Mouse (Mus musculus) CH12.LX (cell line): ENCODE data around the gene Pik3r1. TPM values are rescaled to one million over a fixed set of nuclear protein-coding genes. Genes with fewer than 3 reads are reported as not detected.

Source experiments
- DNase-seq: peaks from one replicate; pipeline ENCODE4 v3.0.0-alpha.2; 2013; ENCODE audit errors: extremely low read depth
- H3K27ac ChIP-seq: 2 replicates; pipeline ENCODE4 v1.5.1; 2012; ENCODE audit warnings: low read depth, mild to moderate bottlenecking, control low read depth, moderate library complexity; ENCODE audit not compliant: insufficient read depth
- H3K27me3 ChIP-seq: replicated peaks from 2 replicates; pipeline ENCODE3; 2012; ENCODE audit warnings: inconsistent platforms
- H3K36me3 ChIP-seq, 2 experiments: replicated peaks in 1 of 2; 2 replicates each; pipeline versions ENCODE3 to v1.6.1; 2012; ENCODE audit warnings: inconsistent platforms in 1 of 2, low read length in 1 of 2, mild to moderate bottlenecking in 1 of 2, mixed read lengths in 1 of 2, moderate library complexity in 1 of 2; ENCODE audit not compliant: control insufficient read depth in 1 of 2, insufficient read depth in 1 of 2
- H3K4me1 ChIP-seq, 2 experiments: 2 replicates each; pipeline ENCODE4 v1.6.1; 2012; ENCODE audit warnings: inconsistent platforms in 1 of 2, moderate library complexity in 1 of 2; ENCODE audit not compliant: insufficient read depth in 2 of 2, control insufficient read depth in 1 of 2
- H3K4me2 ChIP-seq: 2 replicates; pipeline ENCODE4 v1.6.1; 2012; ENCODE audit warnings: low read depth, mild to moderate bottlenecking, control low read depth; ENCODE audit not compliant: poor library complexity, insufficient read depth, severe bottlenecking
- H3K4me3 ChIP-seq, 3 experiments: fragments of 150-350 bp in 1 of 3; sonication (generic) in 1 of 3; replicated peaks in 1 of 3; 2 replicates each; pipeline versions ENCODE3 to v1.5.1; 2011 to 2012; ENCODE audit warnings: low read depth in 2 of 3, low read length in 2 of 3, mild to moderate bottlenecking in 2 of 3, moderate library complexity in 2 of 3, control low read depth in 1 of 3, improper control_type of control experiment in 1 of 3, inconsistent platforms in 1 of 3, mixed read lengths in 1 of 3; ENCODE audit not compliant: poor library complexity in 1 of 3
- H3K79me2 ChIP-seq: replicated peaks from 2 replicates; pipeline ENCODE4 v1.6.1; 2012; ENCODE audit warnings: mild to moderate bottlenecking, moderate library complexity; ENCODE audit not compliant: control insufficient read depth, poor library complexity, insufficient read depth, severe bottlenecking; ENCODE audit errors: extremely low read depth
- H3K9ac ChIP-seq: 2 replicates; pipeline ENCODE4 v1.6.1; 2012; ENCODE audit warnings: low read depth, mild to moderate bottlenecking, control low read depth, moderate library complexity; ENCODE audit not compliant: insufficient read depth
- H3K9me3 ChIP-seq: replicated peaks from 2 replicates; pipeline ENCODE3; 2012; ENCODE audit warnings: low read length, inconsistent platforms, mixed read lengths
- BHLHE40 ChIP-seq: IDR thresholded peaks from 2 replicates; pipeline ENCODE4 v1.6.1; 2011; ENCODE audit warnings: mild to moderate bottlenecking, low read depth, low read length, improper control_type of control experiment
- CHD2 ChIP-seq: IDR thresholded peaks from 2 replicates; pipeline ENCODE4 v1.6.1; 2011; ENCODE audit warnings: low read length, improper control_type of control experiment
- ELF1 ChIP-seq: IDR thresholded peaks from 2 replicates; pipeline ENCODE4 v1.6.1; 2014; ENCODE audit warnings: low read depth, mild to moderate bottlenecking, inconsistent platforms, low read length, improper control_type of control experiment
- EP300 ChIP-seq: IDR thresholded peaks from 2 replicates; pipeline ENCODE4 v1.6.1; 2011; ENCODE audit warnings: low read length, improper control_type of control experiment
- ETS1 ChIP-seq: conservative IDR thresholded peaks from 2 replicates; pipeline ENCODE4 v1.6.1; 2012; ENCODE audit warnings: low read depth, mild to moderate bottlenecking, inconsistent platforms, low read length, improper control_type of control experiment, moderate library complexity
- HCFC1 ChIP-seq: IDR thresholded peaks from 2 replicates; pipeline ENCODE4 v1.6.1; 2012; ENCODE audit warnings: low read depth, mild to moderate bottlenecking, inconsistent platforms, low read length, improper control_type of control experiment
- IRF4 ChIP-seq: IDR thresholded peaks from 2 replicates; pipeline ENCODE4 v1.6.1; 2014; ENCODE audit warnings: low read depth, mild to moderate bottlenecking, inconsistent platforms, low read length, improper control_type of control experiment
- JUN ChIP-seq: IDR thresholded peaks from 2 replicates; pipeline ENCODE4 v1.6.1; 2011; ENCODE audit warnings: low read depth, mild to moderate bottlenecking, low read length, improper control_type of control experiment, moderate library complexity; ENCODE audit not compliant: insufficient read depth
- JUND ChIP-seq: conservative IDR thresholded peaks from 2 replicates; pipeline ENCODE4 v1.6.1; 2011; ENCODE audit warnings: low read depth, low read length, improper control_type of control experiment
- MAFK ChIP-seq: IDR thresholded peaks from 2 replicates; pipeline ENCODE4 v1.6.1; 2011; ENCODE audit warnings: low read length, improper control_type of control experiment; ENCODE audit not compliant: insufficient replicate concordance
- MAX ChIP-seq: IDR thresholded peaks from 2 replicates; pipeline ENCODE4 v1.6.1; 2011; ENCODE audit warnings: low read length, improper control_type of control experiment
- MAZ ChIP-seq: IDR thresholded peaks from 2 replicates; pipeline ENCODE4 v1.6.1; 2012; ENCODE audit warnings: low read depth, mild to moderate bottlenecking, inconsistent platforms, low read length, improper control_type of control experiment, moderate library complexity
- MEF2A ChIP-seq: IDR thresholded peaks from 2 replicates; pipeline ENCODE4 v1.6.1; 2014; ENCODE audit warnings: low read depth, mild to moderate bottlenecking, inconsistent platforms, low read length, improper control_type of control experiment, borderline replicate concordance
- MYC ChIP-seq: IDR thresholded peaks from 2 replicates; pipeline ENCODE4 v1.6.1; 2011; ENCODE audit warnings: low read depth, mild to moderate bottlenecking, improper control_type of control experiment, low read length
- NELFE ChIP-seq: IDR thresholded peaks from 2 replicates; pipeline ENCODE4 v1.6.1; 2011; ENCODE audit warnings: low read depth, low read length, improper control_type of control experiment
- PAX5 ChIP-seq: IDR thresholded peaks from 2 replicates; pipeline ENCODE4 v1.6.1; 2012; ENCODE audit warnings: low read length, inconsistent platforms, mixed read lengths
- RCOR1 ChIP-seq: conservative IDR thresholded peaks from 2 replicates; pipeline ENCODE4 v1.6.1; 2012; ENCODE audit warnings: low read depth, mild to moderate bottlenecking, inconsistent platforms, low read length, improper control_type of control experiment
- SIN3A ChIP-seq: IDR thresholded peaks from 2 replicates; pipeline ENCODE4 v1.6.1; 2012; ENCODE audit warnings: low read length, improper control_type of control experiment, inconsistent platforms
- SMC3 ChIP-seq: IDR thresholded peaks from 2 replicates; pipeline ENCODE4 v1.6.1; 2011; ENCODE audit warnings: low read depth, low read length, improper control_type of control experiment
- TBP ChIP-seq: conservative IDR thresholded peaks from 2 replicates; pipeline ENCODE4 v1.6.1; 2011; ENCODE audit warnings: low read depth, low read length, improper control_type of control experiment
- UBTF ChIP-seq: IDR thresholded peaks from 2 replicates; pipeline ENCODE4 v1.6.1; 2012; ENCODE audit warnings: low read depth, mild to moderate bottlenecking, inconsistent platforms, low read length, improper control_type of control experiment, moderate library complexity
- ZMIZ1 ChIP-seq: IDR thresholded peaks from 2 replicates; pipeline ENCODE4 v1.6.1; 2012; ENCODE audit warnings: low read depth, mild to moderate bottlenecking, inconsistent platforms, low read length, improper control_type of control experiment
- dilution Hi-C: fragments of 300-500 bp; cut with MboI; formaldehyde crosslinking; loops from 2 replicates; pipeline ENCODE4 v1.14.3; 2020; ENCODE audit warnings: low sequenced_read_pairs; ENCODE audit not compliant: extremely low pct_unique_long_range_greater_than_20kb, extremely low pct_ligation_motif_present
- in situ Hi-C: fragments of 300-500 bp; cut with MboI; formaldehyde crosslinking; loops from 3 replicates; pipeline ENCODE4 v1.14.3; 2019; ENCODE audit warnings: low sequenced_read_pairs, low pct_ligation_motif_present, low pct_unique_long_range_greater_than_20kb, mixed read lengths
- polyA plus RNA-seq: library from polyadenylated mRNA; unstranded; fragments of >175 nt; gene quantifications from 2 replicates; pipeline ENCODE4 v1.2.1, GENCODE M21; 2012; ENCODE audit warnings: low read depth; ENCODE audit not compliant: insufficient read length
- total RNA-seq, 2 experiments: library from RNA; depleted of rRNA; stranded (reverse); fragments of 300-350 nt in 1 of 2; fragments of >200 nt in 1 of 2; gene quantifications; 2 replicates each; pipeline ENCODE4 v1.2.3; 2012 to 2014

Pik3r1 gene
- total and polyA plus RNA-seq, 3 experiments, result 17.5 to 21.0 (median 19.3) TPM

DNA sequence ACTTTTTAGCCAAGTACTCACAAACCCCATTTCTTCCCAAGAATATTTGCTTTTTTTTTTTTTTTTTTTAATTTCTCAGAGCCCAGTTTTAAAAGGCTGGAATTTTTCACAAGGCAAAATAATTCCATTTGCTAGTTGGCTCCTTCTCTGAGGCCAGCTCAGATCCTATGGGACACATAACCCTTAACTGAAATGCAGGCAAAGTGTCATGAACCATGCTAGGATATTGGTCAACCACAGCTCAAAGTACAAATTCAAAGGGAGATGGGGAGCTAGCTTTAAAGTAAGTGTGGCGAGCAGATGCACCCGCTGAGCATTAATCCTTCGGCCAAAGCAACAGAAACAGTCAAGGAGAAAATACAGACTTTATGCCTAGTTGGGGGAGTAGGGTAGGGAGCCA, 39.7 kb downstream of the Pik3r1 start:
- Histone ChIP-seq H3K4me2 (no peak overlapping the region), H3K27ac (no peak overlapping the region), H3K27me3 (no peaks in the 10 kb centered on the region), H3K4me3 (no peak overlapping the region), H3K9ac (no peak overlapping the region), H3K79me2 (no peaks in the 10 kb centered on the region), H3K36me3 (peaks cover 0 to 26% of the 10 kb centered on the region in 2 experiments), H3K4me1 (peaks cover 0 to 30% of the 10 kb centered on the region in 2 experiments; a peak in 3 of 4 replicates), H3K9me3 (no peaks in the 10 kb centered on the region)
- TF ChIP-seq CHD2, result no peak
- no peak for TF ChIP-seq HCFC1
- TF ChIP-seq NELFE, result no peak
- TF ChIP-seq BHLHE40, result no peak
- TF ChIP-seq JUND, result no peak
- no peak for TF ChIP-seq ZMIZ1
- no peak for TF ChIP-seq MAZ
- no peak for TF ChIP-seq ELF1
- TF ChIP-seq ETS1, result no peak
- in situ Hi-C loops (loop anchor here (25.0 kb wide), 1 partner anchor 909 kb away; no protein-coding TSS in a partner anchor), dilution Hi-C loops (no loop called here)
- no peak for DNase-seq

DNA sequence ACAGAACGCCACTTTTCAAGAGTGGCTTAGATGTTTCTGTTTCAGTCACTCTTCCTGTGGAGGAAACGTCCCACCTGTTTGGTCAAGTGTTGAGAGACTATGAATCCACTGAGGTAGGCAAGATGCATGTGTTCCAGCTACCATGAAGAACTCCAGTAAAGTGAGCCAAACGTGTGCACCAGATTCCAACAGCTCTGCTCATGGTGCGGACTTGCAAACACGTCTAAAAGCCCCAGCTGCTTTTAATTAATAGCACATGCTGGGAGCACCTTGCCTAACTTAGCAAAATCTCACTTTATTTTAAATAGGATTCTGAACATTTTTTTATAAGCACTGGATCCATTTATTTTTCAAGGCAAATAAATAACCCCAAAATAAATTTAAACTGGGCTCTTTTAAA, 40.2 kb downstream of the Pik3r1 start:
- Histone ChIP-seq H3K27ac (no peak overlapping the region), H3K4me2 (no peak overlapping the region), H3K79me2 (no peaks in the 10 kb centered on the region), H3K4me3 (no peak overlapping the region), H3K9me3 (no peaks in the 10 kb centered on the region), H3K27me3 (no peaks in the 10 kb centered on the region), H3K9ac (no peak overlapping the region), H3K36me3 (peaks cover 0 to 22% of the 10 kb centered on the region in 2 experiments), H3K4me1 (peaks cover 0 to 32% of the 10 kb centered on the region in 2 experiments; a peak in 3 of 4 replicates)
- TF ChIP-seq UBTF (no peak), HCFC1 (no peak), PAX5 (no peak), SIN3A (no peak), ETS1 (no peak), RCOR1 (no peak)
- in situ Hi-C loops (loop anchor here (25.0 kb wide), 1 partner anchor 909 kb away; no protein-coding TSS in a partner anchor), dilution Hi-C loops (no loop called here)
- no peak for DNase-seq

DNA sequence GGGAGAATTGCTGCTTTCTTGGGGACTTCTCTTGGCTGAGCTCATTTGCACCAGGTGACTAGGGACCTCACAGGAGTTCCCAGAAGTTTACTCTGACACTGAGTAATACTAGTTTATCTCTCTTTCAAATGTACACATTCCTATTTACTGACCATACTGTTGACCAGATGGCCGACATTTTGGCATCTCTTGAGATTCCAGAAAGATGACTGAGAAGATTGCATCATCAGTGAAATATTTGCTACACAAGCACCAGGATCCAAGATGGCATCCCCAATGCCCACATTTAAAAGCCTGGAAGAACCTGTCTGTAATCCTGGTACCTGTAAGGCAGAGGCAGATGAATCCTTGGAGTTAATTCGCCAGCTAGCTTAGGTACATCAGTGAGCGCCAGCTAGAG, 41.1 kb downstream of the Pik3r1 start:
- H3K4me2 ChIP-seq, result no peak overlapping the region
- H3K27ac ChIP-seq, result no peak overlapping the region
- no peaks in the 10 kb centered on the region for H3K9me3 ChIP-seq
- no peak for TF ChIP-seq MAX
- no peak for TF ChIP-seq SMC3
- no peak for TF ChIP-seq EP300
- no peak for TF ChIP-seq IRF4
- TF ChIP-seq MAFK, result no peak
- no peak for TF ChIP-seq PAX5
- no peak for TF ChIP-seq TBP
- no peak for TF ChIP-seq MEF2A
- no peak for TF ChIP-seq JUN
- TF ChIP-seq MYC, result no peak
- TF ChIP-seq SIN3A, result no peak
- H3K79me2 ChIP-seq, result no peaks in the 10 kb centered on the region
- no peak overlapping the region for H3K4me3 ChIP-seq
- no peak overlapping the region for H3K9ac ChIP-seq
- in situ Hi-C loops (loop anchor here (25.0 kb wide), 1 partner anchor 910 kb away; no protein-coding TSS in a partner anchor), dilution Hi-C loops (no loop called here)
- H3K36me3 ChIP-seq, result peaks cover 0 to 27% of the 10 kb centered on the region in 2 experiments
- H3K4me1 ChIP-seq, result peaks cover 0 to 32% of the 10 kb centered on the region in 2 experiments; a peak in 3 of 4 replicates
- DNase-seq, result no peak
- no peaks in the 10 kb centered on the region for H3K27me3 ChIP-seq
